Mouse (Mus musculus): ENCODE measurements around the gene B3gnt3.

- TF ChIP-seq CTCF (IDR thresholded peaks at IDR 0.05; ENCODE audit: extremely low read depth, insufficient read depth, insufficient read length, insufficient replicate concordance) (no peak), POLR2A (IDR thresholded peaks at IDR 0.05; ENCODE audit: low read depth, low read length) (no peak)
Measured at GRCm38 (mm10) chr8:71719218-71719617, 17.6 kb upstream of the B3gnt3 start.

Measured in spleen, adult 2 months (tissue).